Mouse (Mus musculus) kidney, adult 9 months (tissue): Measurements from ENCODE around the gene Nrp1.
A peak's percentile ranks its signal among the peaks of the same experiment; 100 is the strongest.

Source experiments
- DNase-seq: peaks from one replicate; pipeline ENCODE4 v3.0.0; 2022

Gene Nrp1

GRCm38 (mm10) chr8:128471186-128471585, 112.8 kb downstream of the Nrp1 start:
- no peak for DNase-seq

- DNase-seq = no peak
Observed at GRCm38 (mm10) chr8:128472871-128473270, 114.5 kb downstream of the Nrp1 start.

- DNase-seq = peak; percentile 35
Observed at GRCm38 (mm10) chr8:128473456-128474239, 115.2 kb downstream of the Nrp1 start.

GRCm38 (mm10) chr8:128474614-128475013, 116.2 kb downstream of the Nrp1 start:
- DNase-seq = no peak

GRCm38 (mm10) chr8:128476206-128476605, 117.8 kb downstream of the Nrp1 start:
- DNase-seq = no peak

- no peak for DNase-seq
Observed at GRCm38 (mm10) chr8:128478017-128478416, 119.6 kb downstream of the Nrp1 start.

- DNase-seq = no peak
Observed at GRCm38 (mm10) chr8:128479309-128480013, 121.1 kb downstream of the Nrp1 start.

GRCm38 (mm10) chr8:128480896-128481665, 122.7 kb downstream of the Nrp1 start:
- no peak for DNase-seq

GRCm38 (mm10) chr8:128483344-128483743, 124.9 kb downstream of the Nrp1 start:
- DNase-seq = no peak

GRCm38 (mm10) chr8:128484720-128485124, 126.3 kb downstream of the Nrp1 start:
- peak; percentile 76 for DNase-seq

GRCm38 (mm10) chr8:128486043-128486442, 127.6 kb downstream of the Nrp1 start:
- no peak for DNase-seq

- DNase-seq = peak; percentile 90
Observed at GRCm38 (mm10) chr8:128487966-128488931, 129.8 kb downstream of the Nrp1 start.

GRCm38 (mm10) chr8:128489351-128489750, 130.9 kb downstream of the Nrp1 start:
- DNase-seq = no peak

- DNase-seq = peak; percentile 89
Observed at GRCm38 (mm10) chr8:128491126-128492067, 133.0 kb downstream of the Nrp1 start.

- DNase-seq = no peak
Observed at GRCm38 (mm10) chr8:128493801-128494200, 135.4 kb downstream of the Nrp1 start.

GRCm38 (mm10) chr8:128498836-128499235, 140.4 kb downstream of the Nrp1 start:
- no peak for DNase-seq

GRCm38 (mm10) chr8:128504136-128504829, 145.9 kb downstream of the Nrp1 start:
- no peak for DNase-seq

GRCm38 (mm10) chr8:128505866-128506265, 147.5 kb downstream of the Nrp1 start:
- no peak for DNase-seq

GRCm38 (mm10) chr8:128508723-128509122, 150.3 kb downstream of the Nrp1 start:
- DNase-seq = no peak

- no peak for DNase-seq
Observed at GRCm38 (mm10) chr8:128511021-128511420, 152.6 kb downstream of the Nrp1 start.
